Mouse (Mus musculus): ENCODE results near the gene Haus4. TPM values are rescaled to one million over a fixed set of nuclear protein-coding genes. Genes with fewer than 3 reads are reported as not detected.

Gene Haus4
- 23.2 and 26.4 TPM in 2 replicates for polyA plus RNA-seq (2012; rRNA removed)

GRCm38 (mm10) chr14:54553975-54554769 is at the start of gene Haus4:
Gene Haus4, minus strand, starts transcription at chr14:54554616.

DNA sequence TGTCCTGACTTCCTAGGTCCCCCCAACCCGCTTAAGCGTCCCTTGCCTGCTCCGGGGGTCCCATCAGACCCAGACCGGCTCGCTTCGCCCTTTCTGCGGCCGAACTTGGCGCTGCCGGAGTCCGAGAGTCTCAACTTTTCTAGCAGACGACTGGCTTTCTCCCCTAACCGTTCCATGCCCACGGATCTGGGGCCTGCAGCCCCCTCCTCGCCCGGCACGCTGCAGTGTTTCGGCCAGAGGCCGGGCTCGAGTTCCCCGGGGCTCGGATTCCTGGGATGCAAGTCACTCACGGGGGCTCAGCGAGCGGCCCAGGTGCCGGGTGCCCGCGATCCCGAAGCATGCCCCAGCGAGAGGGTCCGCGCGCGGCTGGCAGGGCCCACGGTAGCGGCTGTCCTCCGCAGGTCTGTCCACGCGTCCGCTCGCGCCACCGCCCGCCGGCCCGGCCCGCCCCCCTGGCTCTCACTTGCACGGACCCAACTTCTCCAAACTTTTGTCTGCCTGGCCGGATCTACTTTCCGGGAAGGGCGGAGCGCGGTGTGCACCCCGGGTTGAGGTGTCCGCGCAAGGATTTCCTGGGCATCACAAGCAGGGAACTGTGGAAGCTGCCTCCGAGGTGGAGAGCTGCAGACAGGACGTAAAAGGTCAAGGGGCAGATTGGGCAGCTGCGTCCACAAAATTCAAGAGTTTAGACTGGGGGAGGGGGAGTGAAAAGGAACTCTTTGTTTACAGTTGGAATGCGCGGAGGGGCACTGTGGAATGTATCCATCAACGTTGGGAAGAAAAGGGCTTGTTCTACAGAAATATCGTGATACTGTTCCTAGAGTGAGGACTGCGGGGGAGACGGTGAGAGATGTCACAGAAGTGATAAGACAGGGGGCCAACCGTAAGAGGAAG is 22.9 kb upstream of the Haus4 start, which contains the start of gene Ajuba:
Gene Ajuba (minus strand): TSS at position 470 of the 894 bp plus-strand sequence.

Other genes starting within 250 kb of the Haus4 start
- 25.0 and 28.0 TPM in 2 replicates for gene Oxa1l, start 193.8 kb downstream of the Haus4 start, polyA plus RNA-seq (2012; rRNA removed)
- 6.7 and 7.2 TPM in 2 replicates for gene Slc7a7, start 136.8 kb downstream of the Haus4 start, polyA plus RNA-seq (2012; rRNA removed)
- 155 and 165 TPM in 2 replicates for gene Mrpl52, start 127.7 kb downstream of the Haus4 start, polyA plus RNA-seq (2012; rRNA removed)
- gene Mmp14, start 123.0 kb downstream of the Haus4 start, polyA plus RNA-seq (2012; rRNA removed), result 18.4 and 19.3 TPM in 2 replicates
- gene Lrp10, start 90.5 kb downstream of the Haus4 start, polyA plus RNA-seq (2012; rRNA removed), result 10.2 and 12.6 TPM in 2 replicates
- 0.06 and 0.08 TPM in 2 replicates for gene Rem2, start 78.5 kb downstream of the Haus4 start, polyA plus RNA-seq (2012; rRNA removed)
- 23.5 and 25.7 TPM in 2 replicates for gene Prmt5, start 37.1 kb downstream of the Haus4 start, polyA plus RNA-seq (2012; rRNA removed)
- gene Ajuba, start 22.9 kb upstream of the Haus4 start, polyA plus RNA-seq (2012; rRNA removed), result 3.7 and 4.5 TPM in 2 replicates
- gene 4931414P19Rik, start 51.4 kb upstream of the Haus4 start, polyA plus RNA-seq (2012; rRNA removed), result 3.8 and 4.0 TPM in 2 replicates
- gene Psmb5, start 63.4 kb upstream of the Haus4 start, polyA plus RNA-seq (2012; rRNA removed), result 104 and 126 TPM in 2 replicates
- 0.01 TPM in 1 of 2 replicates, not detected in the other for gene Psmb11, start 66.8 kb upstream of the Haus4 start, polyA plus RNA-seq (2012; rRNA removed)
- not detected in 2 replicates for gene Gm17606, start 86.3 kb upstream of the Haus4 start, polyA plus RNA-seq (2012; rRNA removed)
- 1.00 and 1.1 TPM in 2 replicates for gene Cdh24, start 86.7 kb upstream of the Haus4 start, polyA plus RNA-seq (2012; rRNA removed)
- gene 1700123O20Rik, start 131.6 kb upstream of the Haus4 start, polyA plus RNA-seq (2012; rRNA removed), result 32.7 and 36.7 TPM in 2 replicates
- 71.1 and 71.7 TPM in 2 replicates for gene Acin1, start 132.3 kb upstream of the Haus4 start, polyA plus RNA-seq (2012; rRNA removed)
- gene Gm29776, start 144.2 kb upstream of the Haus4 start, polyA plus RNA-seq (2012; rRNA removed), result 0.05 TPM in 2 replicates
- gene Cebpe, start 157.6 kb upstream of the Haus4 start, polyA plus RNA-seq (2012; rRNA removed), result 5.1 and 7.5 TPM in 2 replicates
- 2.9 and 3.6 TPM in 2 replicates for gene Slc7a8, start 227.3 kb upstream of the Haus4 start, polyA plus RNA-seq (2012; rRNA removed)

Data from liver, embryonic 14 days (tissue).